Mouse (Mus musculus): ENCODE measurements around the gene Nlgn3. TPM values are rescaled to one million over a fixed set of nuclear protein-coding genes. Genes with fewer than 3 reads are reported as not detected.

Gene Nlgn3
- total and polyA plus RNA-seq, 2 experiments from 2014 or later = 81.1 to 158 TPM

DNA sequence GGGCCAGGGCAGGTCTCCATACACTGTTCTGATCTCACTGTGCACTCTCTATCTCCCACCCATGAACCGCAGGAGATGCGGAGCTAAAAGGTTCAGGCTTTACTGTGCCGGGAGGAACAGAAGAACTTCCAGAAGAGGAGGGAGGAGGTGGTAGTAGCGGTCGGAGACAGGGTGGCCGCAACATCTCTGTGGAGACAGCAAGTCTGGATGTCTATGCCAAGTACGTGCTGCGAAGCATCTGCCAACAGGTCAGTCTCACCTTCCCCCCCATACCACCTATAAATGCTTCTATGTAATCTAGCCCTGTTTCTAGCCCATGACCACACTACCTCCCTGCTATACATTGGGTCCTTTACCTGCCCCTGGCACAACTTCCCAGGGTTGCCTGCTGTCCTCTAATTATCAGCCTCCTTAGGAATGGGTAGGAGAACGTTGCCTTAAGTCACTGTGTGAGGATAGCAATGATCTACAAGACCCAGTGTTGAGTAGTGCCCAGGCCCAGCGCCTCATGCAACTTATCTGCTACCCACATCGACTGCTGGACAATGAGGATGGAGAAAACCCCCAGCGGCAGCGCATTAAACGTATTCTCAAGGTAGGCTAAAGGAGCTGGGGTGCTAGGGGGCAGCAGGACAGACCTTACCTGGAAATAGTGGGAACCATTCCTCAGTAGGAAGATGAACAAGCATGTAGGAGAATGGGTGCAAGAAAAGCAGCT lies 12.9 kb upstream of the Nlgn3 start:
- 90% methylated on average over 14 of the region's 14 CpGs for WGBS

DNA sequence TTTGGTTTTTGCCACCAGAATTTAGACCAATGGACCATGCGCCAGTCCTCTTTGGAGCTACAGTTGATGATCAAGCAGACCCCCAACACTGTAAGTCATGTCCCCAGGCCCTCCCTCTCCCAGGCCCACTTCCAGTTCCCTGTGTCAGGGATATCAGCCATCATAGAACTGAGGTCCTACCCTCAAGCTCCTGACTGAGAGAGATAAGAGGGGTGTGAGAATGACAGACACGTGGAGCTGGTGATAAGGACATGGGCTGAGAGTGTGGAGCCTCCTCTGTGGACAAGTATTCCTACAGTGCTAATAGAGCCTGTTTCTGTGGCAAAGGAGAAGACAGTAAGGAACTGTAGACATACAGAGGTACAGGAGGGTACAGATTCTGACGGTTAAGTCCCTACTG lies 11.4 kb upstream of the Nlgn3 start:
- DNase-seq = no peak
- no peak overlapping the region for H3K9ac ChIP-seq
- no peaks in the 10 kb centered on the region for H3K9me3 ChIP-seq (ENCODE audit: low read length)
- no peak for ATAC-seq
- no peak overlapping the region for H3K4me2 ChIP-seq (ENCODE audit: low read depth)
- TF ChIP-seq CTCF (IDR thresholded peaks at IDR 0.05; ENCODE audit: low read depth) = no peak
- no peak overlapping the region for H3K27ac ChIP-seq (ENCODE audit: low read depth, low read length)
- no peaks in the 10 kb centered on the region for H3K27me3 ChIP-seq (ENCODE audit: insufficient read depth, low read length)
- no peaks in the 10 kb centered on the region for H3K4me1 ChIP-seq (ENCODE audit: insufficient read depth)
- 91% methylated on average over 3 of the region's 3 CpGs for WGBS
- peaks cover 41% of the 10 kb centered on the region; the same call in 1 of the 2 replicates for H3K36me3 ChIP-seq (ENCODE audit: insufficient read depth)
- no peak overlapping the region for H3K4me3 ChIP-seq (ENCODE audit: low read depth, low read length)

More for the DNA sequence above, 12.9 kb upstream of the Nlgn3 start:
- Histone ChIP-seq H3K4me2 (ENCODE audit: low read depth) (no peak overlapping the region), H3K4me3 (ENCODE audit: low read depth, low read length) (no peak overlapping the region), H3K36me3 (ENCODE audit: insufficient read depth) (peaks cover 42% of the 10 kb centered on the region; the same call in 1 of the 2 replicates), H3K27ac (ENCODE audit: low read depth, low read length) (no peak overlapping the region), H3K4me1 (ENCODE audit: insufficient read depth) (no peaks in the 10 kb centered on the region), H3K9ac (no peak overlapping the region), H3K9me3 (ENCODE audit: low read length) (no peaks in the 10 kb centered on the region), H3K27me3 (ENCODE audit: insufficient read depth, low read length) (no peaks in the 10 kb centered on the region)
- no peak for TF ChIP-seq CTCF (IDR thresholded peaks at IDR 0.05; ENCODE audit: low read depth)
- DNase-seq = no peak
- no peak for ATAC-seq

DNA sequence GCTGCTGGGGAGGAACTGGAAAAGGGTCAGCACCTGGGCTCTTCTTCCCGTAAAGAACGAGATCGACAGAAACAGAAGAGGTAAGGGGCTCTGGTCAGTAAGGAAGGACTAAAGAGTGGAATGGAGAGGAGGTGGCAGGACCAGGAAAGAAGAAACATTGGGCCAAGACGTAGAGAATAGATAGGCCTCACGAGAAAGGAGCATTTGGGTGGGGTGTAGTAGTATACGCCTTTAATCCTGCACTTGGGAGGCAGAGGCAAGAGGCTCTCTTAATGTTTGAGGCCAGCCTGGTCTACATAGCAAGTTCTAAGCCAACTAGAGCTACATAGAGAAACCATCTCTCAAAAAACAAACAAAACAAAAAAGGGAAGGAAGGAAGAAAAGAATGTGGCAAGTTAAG lies 10.5 kb upstream of the Nlgn3 start:
- no peak for ATAC-seq
- WGBS = 93% methylated on average over 6 of the region's 6 CpGs
- no peak for DNase-seq

DNA sequence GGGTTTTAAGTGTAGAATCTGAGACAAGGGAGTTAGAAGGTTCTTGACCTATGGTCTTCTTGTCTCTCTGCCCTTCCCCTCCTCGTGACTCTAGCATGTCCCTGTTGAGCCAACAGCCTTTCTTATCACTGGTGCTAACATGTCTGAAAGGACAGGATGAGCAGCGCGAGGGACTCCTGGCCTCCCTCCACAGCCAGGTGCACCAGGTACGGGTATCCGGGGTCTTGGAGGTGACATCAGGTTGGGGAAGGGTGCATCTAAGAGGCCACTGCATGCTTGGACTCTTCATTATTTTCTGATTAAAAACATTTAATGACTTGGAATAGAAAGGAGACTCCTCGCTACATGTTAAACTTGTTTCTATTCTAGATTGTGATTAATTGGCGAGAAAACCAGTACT lies 9.9 kb upstream of the Nlgn3 start:
- ATAC-seq (no peak), DNase-seq (no peak)
- WGBS = 84% methylated on average over 7 of the region's 7 CpGs
- peaks cover 48% of the 10 kb centered on the region for H3K36me3 ChIP-seq (ENCODE audit: insufficient read depth)
- no peaks in the 10 kb centered on the region for H3K4me1 ChIP-seq (ENCODE audit: insufficient read depth)
- H3K9ac ChIP-seq = no peak overlapping the region
- no peak for TF ChIP-seq CTCF (IDR thresholded peaks at IDR 0.05; ENCODE audit: low read depth)
- no peaks in the 10 kb centered on the region for H3K9me3 ChIP-seq (ENCODE audit: low read length)
- no peak overlapping the region for H3K4me2 ChIP-seq (ENCODE audit: low read depth)
- no peak overlapping the region for H3K27ac ChIP-seq (ENCODE audit: low read depth, low read length)
- H3K4me3 ChIP-seq (ENCODE audit: low read depth, low read length) = no peak overlapping the region
- H3K27me3 ChIP-seq (ENCODE audit: insufficient read depth, low read length) = no peaks in the 10 kb centered on the region

More for the DNA sequence above, 10.5 kb upstream of the Nlgn3 start:
- no peaks in the 10 kb centered on the region for H3K4me1 ChIP-seq (ENCODE audit: insufficient read depth)
- TF ChIP-seq CTCF (IDR thresholded peaks at IDR 0.05; ENCODE audit: low read depth) = no peak
- no peak overlapping the region for H3K27ac ChIP-seq (ENCODE audit: low read depth, low read length)
- H3K27me3 ChIP-seq (ENCODE audit: insufficient read depth, low read length) = no peaks in the 10 kb centered on the region
- H3K4me3 ChIP-seq (ENCODE audit: low read depth, low read length) = no peak overlapping the region
- H3K9ac ChIP-seq = no peak overlapping the region
- H3K4me2 ChIP-seq (ENCODE audit: low read depth) = no peak overlapping the region
- H3K9me3 ChIP-seq (ENCODE audit: low read length) = no peaks in the 10 kb centered on the region
- H3K36me3 ChIP-seq (ENCODE audit: insufficient read depth) = peaks cover 44% of the 10 kb centered on the region; the same call in 1 of the 2 replicates

DNA sequence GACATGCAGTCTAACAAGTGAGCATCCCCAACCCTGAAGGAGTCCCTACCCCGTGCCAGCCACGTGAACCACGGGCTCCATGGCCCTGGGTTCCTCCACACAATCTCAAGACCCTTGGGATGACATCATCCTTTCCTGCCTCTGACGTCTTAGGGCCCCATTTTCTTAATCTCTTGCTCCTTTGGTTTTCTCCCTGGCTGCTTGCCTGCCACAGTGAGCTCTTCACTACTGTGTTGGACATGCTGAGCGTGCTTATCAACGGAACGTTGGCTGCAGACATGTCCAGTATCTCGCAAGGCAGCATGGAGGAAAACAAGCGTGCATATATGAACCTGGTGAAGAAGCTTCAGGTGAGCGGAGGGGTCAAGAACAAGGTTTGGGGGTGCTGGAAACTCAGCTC lies 8.9 kb upstream of the Nlgn3 start:
- no peak for ATAC-seq
- 86% methylated on average over 10 of the region's 10 CpGs for WGBS
- no peak overlapping the region for H3K4me2 ChIP-seq (ENCODE audit: low read depth)
- H3K4me1 ChIP-seq (ENCODE audit: insufficient read depth) = no peaks in the 10 kb centered on the region
- no peak overlapping the region for H3K27ac ChIP-seq (ENCODE audit: low read depth, low read length)
- peaks cover 49% of the 10 kb centered on the region for H3K36me3 ChIP-seq (ENCODE audit: insufficient read depth)
- no peak for TF ChIP-seq CTCF (IDR thresholded peaks at IDR 0.05; ENCODE audit: low read depth)
- no peak overlapping the region for H3K9ac ChIP-seq
- no peak for DNase-seq
- no peaks in the 10 kb centered on the region for H3K9me3 ChIP-seq (ENCODE audit: low read length)
- no peaks in the 10 kb centered on the region for H3K27me3 ChIP-seq (ENCODE audit: insufficient read depth, low read length)
- H3K4me3 ChIP-seq (ENCODE audit: low read depth, low read length) = no peak overlapping the region

DNA sequence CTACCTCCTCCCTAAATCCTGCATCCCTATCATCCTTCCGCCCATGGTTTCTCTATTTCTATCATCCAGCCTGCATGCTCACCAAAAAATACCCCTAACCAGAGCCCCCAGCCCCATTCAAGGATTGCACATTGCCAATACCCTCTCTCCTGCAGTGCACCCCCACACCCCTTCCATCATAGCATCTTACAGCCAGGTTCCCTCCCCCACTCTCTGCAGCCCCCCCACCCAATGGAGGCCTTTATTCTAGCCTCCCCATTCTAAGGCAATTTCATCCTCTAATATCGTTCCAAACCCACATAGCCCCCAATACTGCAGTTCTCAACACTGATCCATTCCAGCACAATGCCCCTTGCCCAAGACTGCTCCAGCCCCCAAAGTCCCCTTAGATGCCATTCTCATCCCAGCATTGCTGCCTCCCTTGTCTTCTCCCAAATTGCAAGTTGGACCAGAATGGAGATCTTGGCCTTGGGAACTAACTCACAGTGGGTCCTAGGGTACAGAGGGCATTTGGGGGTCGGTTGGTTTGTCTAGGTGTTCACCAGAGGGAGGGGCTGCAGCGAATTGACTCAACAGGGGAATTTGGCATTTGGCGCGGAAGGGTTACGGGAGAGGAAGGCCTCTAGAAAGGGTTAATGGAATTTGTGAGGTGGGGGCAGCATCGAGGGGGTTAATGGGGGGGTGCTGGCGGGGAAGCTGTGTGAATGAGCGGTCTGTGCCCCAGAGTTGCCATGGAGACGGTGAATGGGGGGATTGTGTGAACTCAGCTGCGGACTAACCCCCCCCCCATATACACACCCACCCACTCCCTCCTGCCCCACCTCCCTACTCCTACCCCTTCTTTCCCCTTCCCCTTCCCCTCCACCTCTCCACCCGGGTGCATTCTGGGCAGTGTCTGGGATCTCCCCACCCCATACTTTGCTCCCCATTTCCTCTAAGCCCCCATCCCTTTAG lies 782 bp downstream of the Nlgn3 start:
- H3K4me2 ChIP-seq (ENCODE audit: low read depth) = peak overlapping the region; percentile 50

More for the DNA sequence above, 782 bp downstream of the Nlgn3 start:
- ATAC-seq (peak; percentile 73), DNase-seq (peak; percentile 72)
- TF ChIP-seq CTCF (IDR thresholded peaks at IDR 0.05; ENCODE audit: low read depth) = no peak
- H3K9me3 ChIP-seq (ENCODE audit: low read length) = no peaks in the 10 kb centered on the region
- H3K4me3 ChIP-seq (ENCODE audit: low read depth, low read length) = peak overlapping the region; percentile 50
- peak overlapping the region; percentile 83 for H3K27ac ChIP-seq (ENCODE audit: low read depth, low read length)
- H3K27me3 ChIP-seq (ENCODE audit: insufficient read depth, low read length) = no peaks in the 10 kb centered on the region
- 34% methylated on average over 12 of the region's 13 CpGs for WGBS
- 0 out of 2 replicates have a peak, but pooled peaks cover 2% of the 10 kb centered on the region for H3K4me1 ChIP-seq (ENCODE audit: insufficient read depth)
- H3K36me3 ChIP-seq (ENCODE audit: insufficient read depth) = peaks cover 4% of the 10 kb centered on the region; the same call in 1 of the 2 replicates
- H3K9ac ChIP-seq = peak overlapping the region; percentile 72

Data from forebrain, postnatal 0 days (tissue).